Mouse (Mus musculus) stomach, postnatal 0 days (tissue): ENCODE data around the gene Osgep. TPM values are rescaled to one million over a fixed set of nuclear protein-coding genes. Genes with fewer than 3 reads are reported as not detected.

Experiments
- ATAC-seq: fragments of 200-750 bp; cut with Nextera tagmentation; 2 replicates; pipeline ENCODE4 v1.8.0; 2017; ENCODE audit not compliant: low FRiP score, low TSS enrichment
- DNase-seq: peaks from one replicate; pipeline ENCODE4 v3.0.0-alpha.2; 2016; ENCODE audit warnings: low spot score
- H3K27ac ChIP-seq: fragments of 300-500 bp; sonication (generic); replicated peaks from 2 replicates; pipeline ENCODE4 v1.5.1; 2014; ENCODE audit warnings: mild to moderate bottlenecking, control low read depth
- H3K27me3 ChIP-seq: fragments of 300-500 bp; sonication (generic); 2 replicates; pipeline ENCODE4 v1.6.1; 2014; ENCODE audit warnings: low read length; ENCODE audit not compliant: control insufficient read depth, insufficient read depth
- H3K36me3 ChIP-seq: fragments of 300-500 bp; sonication (generic); 2 replicates; pipeline ENCODE4 v1.6.1; 2014; ENCODE audit warnings: low read length, mixed read lengths; ENCODE audit not compliant: control insufficient read depth, insufficient read depth
- H3K4me1 ChIP-seq: fragments of 300-500 bp; sonication (generic); replicated peaks from 2 replicates; pipeline ENCODE4 v1.6.1; 2014; ENCODE audit warnings: antibody characterized with exemption; ENCODE audit not compliant: control insufficient read depth, insufficient read depth
- H3K4me2 ChIP-seq: fragments of 300-500 bp; sonication (generic); replicated peaks from 2 replicates; pipeline ENCODE4 v1.6.1; 2014; ENCODE audit warnings: low read depth, mild to moderate bottlenecking, control low read depth, moderate library complexity
- H3K4me3 ChIP-seq: fragments of 300-500 bp; sonication (generic); 2 replicates; pipeline ENCODE4 v1.5.1; 2014; ENCODE audit warnings: low read depth, low read length, control low read depth
- H3K9ac ChIP-seq: fragments of 300-500 bp; sonication (generic); 2 replicates; pipeline ENCODE4 v1.6.1; 2014; ENCODE audit warnings: mild to moderate bottlenecking, low read length, control low read depth, mixed read lengths
- H3K9me3 ChIP-seq: fragments of 300-500 bp; sonication (generic); 2 replicates; pipeline ENCODE4 v1.6.1; 2016; ENCODE audit warnings: low read length; ENCODE audit not compliant: control insufficient read depth
- CTCF ChIP-seq: IDR thresholded peaks from 2 replicates; pipeline ENCODE4 v1.5.1; 2016; ENCODE audit warnings: antibody characterized with exemption, low read depth, mild to moderate bottlenecking, moderate library complexity
- EP300 ChIP-seq: optimal IDR thresholded peaks from 2 replicates; pipeline ENCODE3; 2016; ENCODE audit warnings: antibody characterized with exemption
- WGBS: fragments of 180-500 bp; shearing (Covaris S2); extraction: QIAGEN DNeasy Blood & Tissue Kit; methylation state at CpG from one replicate; pipeline ENCODE4 v1.1.7; 2014; 5-methylcytosine and 5-hydroxymethylcytosine counted together
- polyA plus RNA-seq: library from polyadenylated mRNA; unstranded; fragments of >200 nt; fragmentation: Nextera tagmentation; extraction: Ambion mirVana; gene quantifications from 2 replicates; pipeline ENCODE4 v1.2.1, GENCODE M21; 2015

Osgep gene
- polyA plus RNA-seq, 1 experiment from 2014 or later, result 69.4 TPM

DNA sequence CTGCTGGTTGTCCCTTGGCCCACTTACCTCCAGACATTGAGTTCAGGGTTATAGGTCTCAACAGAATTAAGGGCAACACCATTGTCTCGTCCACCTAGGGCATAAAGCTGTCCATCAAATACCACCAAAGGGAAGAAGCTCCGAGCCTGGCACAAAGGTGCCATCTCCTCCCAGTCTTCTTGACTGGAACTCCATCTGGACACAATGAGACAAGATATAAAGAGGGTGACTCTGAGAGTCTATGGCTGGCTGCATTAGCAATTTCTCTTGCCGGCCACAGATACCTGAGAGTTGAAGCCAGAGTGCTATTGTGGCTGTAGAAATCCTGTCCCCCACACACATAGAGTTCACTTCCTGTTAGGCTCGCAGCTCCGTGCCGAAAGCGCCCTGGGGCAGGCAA, 32.6 kb downstream of the Osgep start:
- no peak for DNase-seq

DNA sequence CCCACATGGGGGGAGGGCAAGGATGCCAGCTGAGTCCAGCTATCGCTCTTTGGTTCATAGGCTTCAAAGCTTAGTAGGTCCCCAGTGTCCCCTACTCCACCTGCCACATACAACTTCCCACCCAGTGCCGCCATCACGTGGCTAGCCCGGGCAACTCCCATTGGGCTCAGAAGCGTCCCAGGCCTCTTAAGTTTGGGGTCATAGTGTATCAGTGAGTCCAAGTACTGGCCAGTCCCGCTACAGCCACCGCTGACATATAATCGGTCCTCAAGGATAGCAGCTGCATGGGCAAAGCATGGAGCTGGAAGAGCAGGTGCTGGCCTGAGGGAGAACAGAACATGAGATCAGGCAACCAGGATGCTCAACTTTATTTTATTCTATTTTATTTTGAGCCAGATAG, 33.1 kb downstream of the Osgep start:
- Histone ChIP-seq H3K27me3 (no peaks in the 10 kb centered on the region), H3K9ac (no peak overlapping the region), H3K36me3 (no peaks in the 10 kb centered on the region), H3K4me2 (no peak overlapping the region), H3K4me1 (0 out of 2 replicates have a peak, but pooled peaks cover 3% of the 10 kb centered on the region), H3K9me3 (no peaks in the 10 kb centered on the region), H3K27ac (no peak overlapping the region), H3K4me3 (no peak overlapping the region)
- no peak for DNase-seq
- WGBS, result 94% methylated on average over 8 of the region's 8 CpGs
- ATAC-seq, result no peak
- TF ChIP-seq CTCF (no peak), EP300 (no peak)

More for the DNA sequence above, 32.6 kb downstream of the Osgep start:
- 0 out of 2 replicates have a peak, but pooled peaks cover 3% of the 10 kb centered on the region for H3K4me1 ChIP-seq
- no peak overlapping the region for H3K9ac ChIP-seq
- H3K27ac ChIP-seq, result no peak overlapping the region
- no peaks in the 10 kb centered on the region for H3K36me3 ChIP-seq
- no peaks in the 10 kb centered on the region for H3K27me3 ChIP-seq
- H3K4me2 ChIP-seq, result no peak overlapping the region
- no peak for TF ChIP-seq CTCF
- no peak for TF ChIP-seq EP300
- H3K9me3 ChIP-seq, result no peaks in the 10 kb centered on the region
- no peak for ATAC-seq
- no peak overlapping the region for H3K4me3 ChIP-seq
- WGBS, result 74% methylated on average over 7 of the region's 7 CpGs

DNA sequence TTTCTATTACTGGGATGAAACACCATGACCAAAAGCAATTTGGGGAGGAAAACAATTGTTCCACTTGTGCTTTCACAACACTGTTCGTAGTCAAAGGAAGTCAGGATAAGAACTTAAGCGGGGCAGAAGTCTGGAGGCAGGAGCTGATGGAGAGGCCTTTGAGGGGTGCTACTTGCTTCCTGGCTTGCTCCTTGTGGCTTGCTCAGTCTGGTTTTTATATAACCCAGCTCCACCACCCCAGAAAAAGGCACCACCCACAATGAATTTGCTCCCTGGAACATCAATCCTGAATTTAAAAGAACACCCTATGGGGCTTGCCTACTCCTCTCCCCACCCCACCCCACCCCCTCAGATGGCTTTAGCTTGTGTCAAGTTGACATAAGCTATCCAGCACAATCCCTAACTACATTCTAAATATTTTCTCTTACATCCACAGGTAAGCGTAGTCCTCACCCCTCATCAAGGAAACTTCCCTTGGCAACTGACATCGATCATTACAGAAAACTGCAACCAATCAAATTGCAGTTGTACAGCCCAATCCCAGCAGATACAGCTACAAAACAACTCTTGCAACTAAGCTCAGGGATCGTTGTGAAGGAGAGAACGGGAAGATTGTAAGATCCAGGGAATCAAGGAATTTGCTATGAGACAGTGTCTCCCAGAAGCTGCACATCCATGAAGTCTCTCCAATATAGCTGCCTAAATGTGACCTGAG, 48.3 kb downstream of the Osgep start:
- H3K4me3 ChIP-seq, result no peak overlapping the region
- DNase-seq (no peak), ATAC-seq (no peak)
- no peak overlapping the region for H3K27ac ChIP-seq
- TF ChIP-seq EP300 (no peak), CTCF (no peak)
- H3K9me3 ChIP-seq, result no peaks in the 10 kb centered on the region
- H3K4me2 ChIP-seq, result no peak overlapping the region
- 86% methylated on average over 6 of the region's 6 CpGs for WGBS
- no peak overlapping the region for H3K9ac ChIP-seq
- no peaks in the 10 kb centered on the region for H3K27me3 ChIP-seq
- H3K4me1 ChIP-seq, result no peaks in the 10 kb centered on the region
- H3K36me3 ChIP-seq, result no peaks in the 10 kb centered on the region

DNA sequence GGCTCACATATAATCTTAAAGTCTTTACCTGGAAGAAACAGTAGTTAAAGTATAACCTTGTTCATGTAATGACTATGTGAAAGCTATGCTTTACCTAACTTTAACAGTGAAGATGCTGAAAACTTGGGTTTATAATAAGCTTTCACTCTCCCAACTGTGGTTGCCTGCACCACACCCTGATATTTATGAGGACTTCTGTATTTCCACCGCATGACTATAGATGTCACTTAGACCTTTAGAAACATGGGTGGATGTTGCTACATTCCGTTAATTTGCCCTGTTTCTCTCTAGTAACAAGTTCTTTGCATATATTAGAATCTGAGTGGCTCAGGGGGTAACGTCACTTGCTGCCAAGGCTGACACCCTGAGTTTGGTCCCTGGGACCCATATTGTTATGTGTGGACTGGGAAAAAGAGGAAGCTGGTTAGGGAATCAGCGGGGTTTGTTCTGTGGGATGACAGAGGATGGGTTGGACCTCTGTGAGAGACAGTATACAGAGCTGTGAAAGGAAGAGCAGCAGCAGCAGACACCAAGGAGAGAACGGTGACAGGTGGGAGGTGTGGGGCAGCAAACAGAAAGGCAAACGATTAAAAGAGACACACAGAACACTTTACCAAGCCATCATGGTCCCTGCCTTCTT, 49.0 kb downstream of the Osgep start:
- ATAC-seq (no peak), DNase-seq (no peak)
- Histone ChIP-seq H3K4me2 (no peak overlapping the region), H3K9me3 (no peaks in the 10 kb centered on the region), H3K9ac (no peak overlapping the region), H3K27me3 (no peaks in the 10 kb centered on the region), H3K4me3 (no peak overlapping the region), H3K27ac (no peak overlapping the region), H3K4me1 (no peaks in the 10 kb centered on the region), H3K36me3 (no peaks in the 10 kb centered on the region)
- WGBS, result 78% methylated on average over 6 of the region's 6 CpGs
- TF ChIP-seq CTCF (no peak), EP300 (no peak)

DNA sequence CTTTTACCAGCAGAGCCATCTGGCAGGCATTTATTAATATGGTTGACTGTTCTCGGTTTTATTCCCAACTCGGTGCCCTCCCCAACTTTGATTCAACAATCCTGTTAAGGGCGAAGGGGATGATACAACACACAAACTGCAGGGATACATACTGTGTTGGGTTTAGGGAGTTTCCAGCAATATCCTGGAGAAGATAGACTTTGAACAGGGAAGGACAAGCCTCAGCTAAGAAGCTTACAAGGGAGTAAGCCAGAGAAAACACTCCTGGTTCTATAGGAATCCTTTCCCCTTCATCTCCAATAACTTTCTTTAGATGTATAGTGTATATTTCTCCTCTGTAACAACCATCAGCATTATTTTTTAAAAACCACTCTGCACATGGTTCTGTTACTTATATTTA, 49.5 kb downstream of the Osgep start:
- Histone ChIP-seq H3K27me3 (no peaks in the 10 kb centered on the region), H3K27ac (no peak overlapping the region), H3K4me2 (no peak overlapping the region), H3K9ac (no peak overlapping the region), H3K4me3 (no peak overlapping the region), H3K9me3 (no peaks in the 10 kb centered on the region), H3K4me1 (no peaks in the 10 kb centered on the region), H3K36me3 (no peaks in the 10 kb centered on the region)
- DNase-seq, result no peak
- no peak for ATAC-seq
- 89% methylated on average over 3 of the region's 3 CpGs for WGBS
- no peak for TF ChIP-seq CTCF
- no peak for TF ChIP-seq EP300

DNA sequence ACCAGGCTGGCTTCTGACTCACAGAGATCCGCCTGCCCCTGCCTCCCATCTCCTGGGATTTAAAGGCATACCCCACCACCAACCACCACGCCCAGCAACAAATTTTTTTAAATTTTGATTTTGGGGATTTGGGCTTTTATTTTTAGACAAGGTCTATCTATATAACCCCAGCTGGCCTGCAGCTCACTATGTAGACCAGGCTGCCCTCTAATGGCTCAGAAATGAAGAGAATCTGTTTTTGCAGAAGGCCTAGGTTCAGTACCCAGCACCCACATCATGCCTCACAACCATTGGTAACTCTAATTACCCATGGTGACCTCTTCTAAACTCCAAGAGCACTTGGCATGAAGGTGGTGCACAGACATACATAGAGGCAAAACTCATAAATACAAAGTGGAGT, 53.4 kb downstream of the Osgep start:
- Histone ChIP-seq H3K36me3 (0 out of 2 replicates have a peak, but pooled peaks cover 2% of the 10 kb centered on the region), H3K27me3 (no peaks in the 10 kb centered on the region), H3K4me2 (0 out of 2 replicates have a peak overlapping the region, but pooled peaks have one; percentile 62), H3K4me3 (no peak overlapping the region), H3K4me1 (no peaks in the 10 kb centered on the region), H3K27ac (no peak overlapping the region), H3K9ac (no peak overlapping the region), H3K9me3 (no peaks in the 10 kb centered on the region)
- TF ChIP-seq CTCF, result peak; percentile 6; the same call in 1 of the 2 replicates
- TF ChIP-seq EP300, result no peak
- 92% methylated on average over 2 of the region's 2 CpGs for WGBS
- no peak for DNase-seq
- ATAC-seq, result no peak
